ENCODE assay signal across 23 mouse cellular contexts in the genomic region with DNA sequence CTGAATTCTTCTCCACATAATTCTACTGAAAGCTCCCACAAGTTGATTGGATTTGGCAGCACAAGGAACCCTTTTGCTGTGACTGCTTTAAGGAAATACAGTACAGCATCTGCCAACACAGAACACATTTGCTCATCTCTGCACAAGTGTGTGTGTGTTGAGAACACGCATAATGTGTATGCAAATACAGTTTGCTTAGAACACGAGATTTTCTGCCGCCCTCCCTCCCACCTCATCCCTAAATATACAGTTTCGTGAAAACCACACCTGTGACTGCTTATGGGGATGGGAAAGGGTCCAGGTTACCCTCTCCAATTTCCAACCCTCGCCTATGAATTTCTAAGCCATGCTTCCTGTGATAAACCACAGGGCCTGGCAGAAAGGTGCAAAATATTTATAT.
A peak's percentile ranks its signal among the peaks of the same experiment; 100 is the strongest.
DNase-seq lines count a peak whose midpoint lies in the region; ATAC-seq and TF ChIP-seq lines count a peak whose summit lies in the region.
"Had no signal": no experiment of that assay in that cellular context is flagged by ENCODE, and none has a peak within 500 bp of the region (broad histone marks: within the 10 kb centered on the region; RNA-seq: fewer than 3 reads in every experiment).

No protein-coding gene starts in this region.

- TF ChIP-seq POLR2A in brain, embryonic 14.5 days (IDR thresholded peaks at IDR 0.05; ENCODE audit: borderline replicate concordance, extremely low read depth, insufficient read depth, insufficient read length, poor library complexity, severe bottlenecking), result no peak

- no peak overlapping the region for H3K9ac ChIP-seq in hindbrain, embryonic 11.5 days (ENCODE audit: low read depth, low read length)
- H3K9ac ChIP-seq: limb, embryonic 12.5 days; liver, embryonic 12.5 days; liver, postnatal 0 days had no signal

- 0 out of 2 replicates have a peak, but pooled peaks cover 3% of the 10 kb centered on the region for H3K4me1 ChIP-seq in hindbrain, embryonic 11.5 days (replicated peaks; ENCODE audit: control insufficient read depth, insufficient read depth, low read length)
- H3K4me1 ChIP-seq: liver, embryonic 12.5 days had no signal

- peak; percentile 76 for ATAC-seq in frontal cortex, adult (ENCODE audit: low TSS enrichment)
- ATAC-seq in hindbrain, embryonic 11.5 days (ENCODE audit: low FRiP score), result no peak
- ATAC-seq: hindbrain, embryonic 16.5 days; liver, embryonic 12.5 days; liver, postnatal 0 days; midbrain, embryonic 16.5 days had no signal

- no peak overlapping the region for H3K4me3 ChIP-seq in hindbrain, embryonic 11.5 days (ENCODE audit: low read depth, low read length)
- H3K4me3 ChIP-seq: hindbrain, embryonic 10.5 days; limb, embryonic 12.5 days; liver, embryonic 12.5 days had no signal

- intact Hi-C loops in left cerebral cortex, postnatal 14 days (cut with DNase I), result no loop called here
- intact Hi-C loops in left cerebral cortex, postnatal 4 days (cut with DNase I), result loop anchor here (10.0 kb wide), 1 partner anchor 270 kb away; no protein-coding TSS in a partner anchor

- no peaks in the 10 kb centered on the region for H3K27me3 ChIP-seq in hindbrain, embryonic 11.5 days (ENCODE audit: control insufficient read depth, insufficient read depth, low read length)
- H3K27me3 ChIP-seq: limb, embryonic 12.5 days had no signal

- H3K9me3 ChIP-seq in hindbrain, embryonic 11.5 days (ENCODE audit: control insufficient read depth, low read length), result no peaks in the 10 kb centered on the region
- H3K9me3 ChIP-seq: hindbrain, embryonic 10.5 days; limb, embryonic 12.5 days; liver, embryonic 12.5 days had no signal

- no peak for DNase-seq in frontal cortex, postnatal 14 days (ENCODE audit: low spot score in 2 of 2)
- DNase-seq in left cerebral cortex, postnatal 14 days (ENCODE audit: low spot score in 2 of 2), result peak; percentile 22 to 73
- DNase-seq in left cerebral cortex, postnatal 4 days, result no peak
- DNase-seq in brain, adult 2 months (ENCODE audit: low read depth, low spot score), result peak; percentile 53
- peak; percentile 43 for DNase-seq in brain, embryonic 14.5 days (ENCODE audit: low read depth)
- DNase-seq in hindbrain, embryonic 11.5 days (ENCODE audit: low spot score), result no peak
- no peak for DNase-seq in adrenal gland, postnatal 14 days
- DNase-seq: adrenal gland, postnatal 36 days; B cell, adult 2 months; cerebellum, adult 8-10 months; cerebellum, postnatal 25 days; gastrocnemius, postnatal 14 days; heart, postnatal 14 days; kidney, adult 18-20 months; liver, postnatal 0 days; lung, postnatal 36 days had no signal

- 80% methylated on average over 5 of the region's 5 CpGs for WGBS in hindbrain, embryonic 11.5 days

- H3K36me3 ChIP-seq in hindbrain, embryonic 11.5 days (ENCODE audit: control insufficient read depth, insufficient read depth, low read length), result no peaks in the 10 kb centered on the region
- H3K36me3 ChIP-seq: hindbrain, embryonic 10.5 days; limb, embryonic 12.5 days; liver, embryonic 12.5 days had no signal

- no peak overlapping the region for H3K27ac ChIP-seq in hindbrain, embryonic 11.5 days (ENCODE audit: low read depth, low read length)
- H3K27ac ChIP-seq: hindbrain, embryonic 10.5 days; limb, embryonic 12.5 days; liver, embryonic 12.5 days had no signal

- TF ChIP-seq CTCF in brain, embryonic 14.5 days (IDR thresholded peaks at IDR 0.05; ENCODE audit: borderline replicate concordance, extremely low read depth, insufficient read depth, insufficient read length), result no peak

- H3K4me2 ChIP-seq in hindbrain, embryonic 11.5 days (replicated peaks; ENCODE audit: low read depth, low read length), result no peak overlapping the region
- H3K4me2 ChIP-seq: limb, embryonic 12.5 days; liver, embryonic 12.5 days; midbrain, embryonic 11.5 days had no signal

Comparison
In these comparisons a context has a peak if more than half of its experiments do, and no peak if none do; other contexts are left out.
1. DNase-seq: peak in left cerebral cortex, postnatal 14 days (2 of 2), brain, adult 2 months (single experiment) and brain, embryonic 14.5 days (single experiment); none in frontal cortex, postnatal 14 days (0 of 2), left cerebral cortex, postnatal 4 days (single experiment), hindbrain, embryonic 11.5 days (single experiment) and adrenal gland, postnatal 14 days (single experiment).